Mouse (Mus musculus) olfactory bulb, adult 2 months (tissue): ENCODE measurements at regions not wholly inside any gene's neighbourhood (a gene's known extent, or its start where the extent isn't known, plus 50 kb on each side); places are given as distances from the start of the nearest gene placed in this dataset.

Experiments
- CTCF ChIP-seq: fragments of 200-500 bp; IDR thresholded peaks from 2 replicates; pipeline ENCODE4 v1.5.1; 2012; ENCODE audit warnings: low read depth, mild to moderate bottlenecking, low read length, moderate library complexity; ENCODE audit not compliant: insufficient read depth
- POLR2A ChIP-seq: fragments of 200-500 bp; IDR thresholded peaks from 2 replicates; pipeline ENCODE4 v1.6.1; 2012; ENCODE audit warnings: mild to moderate bottlenecking, low read depth, low read length, moderate library complexity; ENCODE audit not compliant: insufficient read depth

DNA sequence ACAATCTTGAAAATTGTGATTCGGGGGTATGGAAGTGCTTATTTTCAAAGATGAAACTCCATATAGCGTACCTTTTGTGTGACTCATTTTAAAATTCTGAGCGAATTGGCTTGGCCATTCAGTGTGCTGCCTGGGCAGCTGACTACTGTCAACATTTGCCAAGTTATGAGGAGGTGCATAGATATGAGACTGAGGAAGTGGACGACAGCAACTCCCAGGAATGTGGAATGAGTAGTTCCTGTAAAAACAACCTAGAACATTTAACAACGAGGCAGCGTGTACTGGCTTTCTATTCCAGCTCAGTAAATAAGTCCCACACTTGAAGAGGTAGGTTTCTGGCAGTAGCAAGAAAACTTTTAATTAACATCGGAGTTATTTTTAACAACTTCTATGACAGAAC is 398.1 kb downstream of the Rprm start:
- TF ChIP-seq CTCF (no peak), POLR2A (no peak)
